Mouse (Mus musculus): ENCODE results near the gene Fam151b.

GRCm38 (mm10) chr13:92423711-92424110 lies 60.1 kb downstream of the Fam151b start:
- no peak for TF ChIP-seq CTCF (IDR thresholded peaks at IDR 0.05; ENCODE audit: insufficient read depth, low read length)
- TF ChIP-seq POLR2A (IDR thresholded peaks at IDR 0.05; ENCODE audit: borderline replicate concordance, extremely low read depth, low read depth, low read length) = no peak

All from lung, adult 2 months (tissue).